Mouse (Mus musculus): Measurements from ENCODE around the gene Olfr164. TPM values are rescaled to one million over a fixed set of nuclear protein-coding genes. Genes with fewer than 3 reads are reported as not detected.

Gene Olfr164
- polyA plus RNA-seq, 1 experiment from 2014 or later: not detected

Small RNA genes within 50 kb of the gene (microRNA-seq; reads per million reads assigned to microRNA genes)
- not detected for gene Gm23612

Other genes with a start within 250 kb of the Olfr164 start
- not detected in 2 replicates for gene Olfr165, start 109.1 kb upstream of the Olfr164 start, polyA plus RNA-seq (2014; fragmentation: Nextera tagmentation; extraction: Ambion mirVana)
- not detected in 2 replicates for gene Olfr166, start 169.6 kb upstream of the Olfr164 start, polyA plus RNA-seq (2014; fragmentation: Nextera tagmentation; extraction: Ambion mirVana)
- not detected in 2 replicates for gene Olfr167, start 208.2 kb upstream of the Olfr164 start, polyA plus RNA-seq (2014; fragmentation: Nextera tagmentation; extraction: Ambion mirVana)
- not detected in 2 replicates for gene Olfr168, start 221.5 kb upstream of the Olfr164 start, polyA plus RNA-seq (2014; fragmentation: Nextera tagmentation; extraction: Ambion mirVana)